Mouse (Mus musculus) lung, embryonic 14.5 days (tissue): ENCODE measurements around the gene Islr. TPM values are rescaled to one million over a fixed set of nuclear protein-coding genes. Genes with fewer than 3 reads are reported as not detected.

Experiments used
- ATAC-seq: fragments of 200-750 bp; cut with Nextera tagmentation; 2 replicates; pipeline ENCODE4 v1.8.0; 2017; ENCODE audit warnings: mild to moderate bottlenecking, moderate TSS enrichment, moderate library complexity; ENCODE audit not compliant: insufficient read depth
- DNase-seq: peaks from one replicate; pipeline ENCODE4 v3.0.0-alpha.2; 2015
- H3K27ac ChIP-seq: fragments of 300-500 bp; sonication (generic); 2 replicates; pipeline ENCODE4 v1.5.1; 2014; ENCODE audit warnings: low read depth, mild to moderate bottlenecking, moderate library complexity
- H3K27me3 ChIP-seq: fragments of 300-500 bp; sonication (generic); 2 replicates; pipeline ENCODE4 v1.6.1; 2014; ENCODE audit warnings: low read length, control low read depth; ENCODE audit not compliant: insufficient read depth
- H3K36me3 ChIP-seq: fragments of 300-500 bp; sonication (generic); 2 replicates; pipeline ENCODE4 v1.6.1; 2014; ENCODE audit warnings: control low read depth; ENCODE audit not compliant: insufficient read depth
- H3K4me1 ChIP-seq: fragments of 300-500 bp; sonication (generic); 2 replicates; pipeline ENCODE4 v1.6.1; 2014; ENCODE audit warnings: antibody characterized with exemption, control low read depth; ENCODE audit not compliant: insufficient read depth
- H3K4me2 ChIP-seq: fragments of 300-500 bp; sonication (generic); 2 replicates; pipeline ENCODE4 v1.6.1; 2014; ENCODE audit warnings: mild to moderate bottlenecking
- H3K4me3 ChIP-seq: fragments of 300-500 bp; sonication (generic); 2 replicates; pipeline ENCODE4 v1.5.1; 2014; ENCODE audit warnings: low read depth, low read length
- H3K9ac ChIP-seq: fragments of 300-500 bp; sonication (generic); 2 replicates; pipeline ENCODE4 v1.6.1; 2014
- H3K9me3 ChIP-seq: fragments of 300-500 bp; sonication (generic); 2 replicates; pipeline ENCODE4 v1.6.1; 2016; ENCODE audit warnings: low read depth, low read length, control low read depth
- CTCF ChIP-seq: IDR thresholded peaks from 2 replicates; pipeline ENCODE4 v1.5.1; 2016; ENCODE audit warnings: antibody characterized with exemption, low read depth
- WGBS: fragments of 180-500 bp; shearing (Covaris S2); extraction: QIAGEN DNeasy Blood & Tissue Kit; methylation state at CpG from one replicate; pipeline ENCODE4 v1.1.7; 2014; 5-methylcytosine and 5-hydroxymethylcytosine counted together
- microRNA-seq: library from miRNA; unstranded; fragments of <30 nt; microRNA quantifications from one replicate; pipeline ENCODE4, GENCODE M21; 2016; ENCODE audit warnings: borderline number of aligned reads
- polyA plus RNA-seq: library from polyadenylated mRNA; unstranded; fragments of >200 nt; fragmentation: Nextera tagmentation; extraction: Ambion mirVana; gene quantifications from 2 replicates; pipeline ENCODE4 v1.2.1, GENCODE M21; 2014

The Islr gene
- polyA plus RNA-seq, 1 experiment from 2014 or later: 60.2 TPM

DNA sequence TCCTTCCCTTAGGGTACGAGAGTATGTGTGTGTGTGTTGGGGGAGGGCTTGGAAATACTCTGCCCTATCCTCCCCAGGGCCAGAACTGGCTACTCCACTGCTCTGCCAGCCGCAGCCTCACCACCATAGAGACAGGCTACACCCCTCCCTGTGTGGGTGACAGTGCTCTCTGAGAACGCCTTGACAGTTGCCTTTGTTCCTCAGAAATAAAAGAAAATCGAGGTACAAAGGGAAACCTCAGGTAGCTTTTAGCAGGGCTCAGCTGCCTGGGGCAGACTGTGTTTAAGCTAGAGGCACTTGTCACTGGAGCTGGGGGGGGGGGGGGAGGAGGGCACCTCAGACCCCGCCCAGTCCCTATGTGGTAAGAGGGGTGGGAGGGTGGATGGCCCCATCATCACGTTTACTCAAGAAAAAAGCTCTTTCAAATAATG lies 91.8 kb downstream of the Islr start:
- DNase-seq: no peak
- peak; percentile 45; the same call in 1 of the 2 replicates for ATAC-seq
- peaks cover 6% of the 10 kb centered on the region; the same call in 1 of the 2 replicates for H3K27me3 ChIP-seq

DNA sequence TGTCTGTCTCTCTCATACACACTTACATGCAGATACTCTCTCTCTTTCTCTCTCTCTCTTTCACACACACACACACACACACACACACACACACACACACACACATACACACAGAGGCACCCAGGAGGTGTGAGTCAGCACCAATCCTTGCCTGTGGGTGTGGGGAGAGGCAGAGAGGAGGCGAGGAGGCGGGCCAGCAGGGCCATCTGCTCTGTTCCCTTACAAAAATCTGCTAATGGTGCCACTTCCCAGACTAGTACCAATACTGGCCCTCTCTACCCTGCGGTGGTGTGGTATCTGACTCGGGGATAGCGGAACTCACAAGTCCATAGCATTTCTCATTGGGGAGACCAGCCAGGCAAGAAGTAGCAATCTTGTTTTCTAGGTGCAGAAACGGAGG lies 92.7 kb downstream of the Islr start:
- DNase-seq: no peak
- no peak overlapping the region for H3K9ac ChIP-seq
- no peak overlapping the region for H3K4me3 ChIP-seq
- 61% methylated on average over 6 of the region's 6 CpGs for WGBS
- peaks cover 6% of the 10 kb centered on the region; the same call in 1 of the 2 replicates for H3K27me3 ChIP-seq
- H3K4me1 ChIP-seq: peaks cover 23% of the 10 kb centered on the region
- H3K36me3 ChIP-seq: no peaks in the 10 kb centered on the region
- no peaks in the 10 kb centered on the region for H3K9me3 ChIP-seq
- TF ChIP-seq CTCF: no peak
- no peak overlapping the region; the same call in 1 of the 2 replicates for H3K27ac ChIP-seq
- no peak overlapping the region for H3K4me2 ChIP-seq
- ATAC-seq: no peak

More for the DNA sequence above, 91.8 kb downstream of the Islr start:
- TF ChIP-seq CTCF: no peak
- no peak overlapping the region for H3K9ac ChIP-seq
- no peak overlapping the region for H3K4me3 ChIP-seq
- H3K4me1 ChIP-seq: peaks cover 23% of the 10 kb centered on the region
- no peaks in the 10 kb centered on the region for H3K9me3 ChIP-seq
- WGBS: 24% methylated on average over 6 of the region's 6 CpGs
- no peaks in the 10 kb centered on the region for H3K36me3 ChIP-seq
- H3K4me2 ChIP-seq: no peak overlapping the region
- peak overlapping the region; percentile 51 for H3K27ac ChIP-seq

DNA sequence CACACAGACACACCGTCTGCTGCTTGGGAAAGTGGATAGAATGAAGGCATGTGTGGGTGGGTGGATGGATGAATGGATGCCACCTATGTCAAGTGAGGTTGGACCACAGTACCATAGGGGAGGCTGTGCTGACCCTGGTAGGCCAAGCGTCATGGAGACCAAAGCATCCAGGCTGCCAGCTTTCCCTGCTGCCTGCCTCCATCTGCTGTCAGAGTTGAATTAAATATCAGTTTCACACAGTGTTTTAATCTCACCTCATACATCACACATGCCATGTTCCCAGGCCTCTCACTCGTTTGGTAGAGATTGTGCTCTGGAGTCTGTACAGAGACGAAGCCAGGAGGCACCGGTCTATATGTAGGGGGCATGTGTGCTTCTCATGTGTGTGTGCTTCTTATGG lies 93.3 kb downstream of the Islr start:
- Histone ChIP-seq H3K27me3 (peaks cover 6% of the 10 kb centered on the region; the same call in 1 of the 2 replicates), H3K36me3 (no peaks in the 10 kb centered on the region), H3K9me3 (no peaks in the 10 kb centered on the region), H3K27ac (no peak overlapping the region), H3K4me2 (no peak overlapping the region), H3K4me1 (peaks cover 23% of the 10 kb centered on the region), H3K4me3 (no peak overlapping the region), H3K9ac (no peak overlapping the region)
- ATAC-seq: no peak
- 47% methylated on average over 5 of the region's 5 CpGs for whole genome bisulfite sequencing
- no peak for DNase-seq
- no peak for TF ChIP-seq CTCF

DNA sequence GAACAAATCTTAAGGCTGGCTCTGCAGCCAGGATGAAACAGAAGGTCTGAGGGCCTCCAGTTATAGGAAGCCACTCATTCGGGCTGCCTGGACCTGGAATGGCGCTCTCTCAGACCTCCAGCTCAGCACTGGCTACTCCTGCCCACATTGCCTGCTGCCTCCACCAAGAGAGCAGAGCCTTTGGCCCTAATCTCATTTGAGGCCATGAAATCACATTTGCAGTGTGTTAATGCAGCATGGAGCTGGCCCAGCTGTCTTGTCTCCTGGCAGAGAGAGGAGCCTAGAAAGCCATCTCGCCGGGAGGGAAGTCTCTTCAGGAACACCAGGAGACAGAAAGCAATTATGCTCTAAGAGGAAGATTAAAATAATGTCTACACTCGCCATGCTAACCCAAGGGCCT lies 96.6 kb downstream of the Islr start:
- Histone ChIP-seq H3K4me3 (no peak overlapping the region), H3K9me3 (no peaks in the 10 kb centered on the region), H3K4me1 (peaks cover 3% of the 10 kb centered on the region), H3K9ac (no peak overlapping the region), H3K27ac (no peak overlapping the region), H3K36me3 (no peaks in the 10 kb centered on the region), H3K27me3 (no peaks in the 10 kb centered on the region), H3K4me2 (no peak overlapping the region)
- TF ChIP-seq CTCF: no peak
- DNase-seq: peak; percentile 56
- ATAC-seq: no peak
- WGBS: 39% methylated on average over 5 of the region's 5 CpGs

Small RNAs within 50 kb of the gene (microRNA-seq; reads per million reads assigned to microRNA genes)
- gene Mir6385: not detected

Other genes starting within 250 kb of the Islr start
- gene Cyp11a1, start 197.9 kb downstream of the Islr start, polyA plus RNA-seq: 0.13 and 0.69 TPM in 2 replicates
- 3.4 and 4.0 TPM in 2 replicates for gene Stra6, start 140.5 kb downstream of the Islr start, polyA plus RNA-seq
- gene Ccdc33, start 85.5 kb downstream of the Islr start, polyA plus RNA-seq: not detected in 2 replicates
- not detected in 2 replicates for gene Islr2, start within 50 bp of the Islr start, polyA plus RNA-seq
- gene Pml, start 45.5 kb upstream of the Islr start, polyA plus RNA-seq: 21.4 and 23.2 TPM in 2 replicates
- gene Stoml1, start 48.9 kb upstream of the Islr start, polyA plus RNA-seq: 23.2 and 27.1 TPM in 2 replicates
- gene Loxl1, start 108.9 kb upstream of the Islr start, polyA plus RNA-seq: 34.4 and 37.1 TPM in 2 replicates
- not detected in 2 replicates for gene Tbc1d21, start 166.1 kb upstream of the Islr start, polyA plus RNA-seq